Comparison of ENCODE assay signal across 13 mouse cellular contexts in the genomic region with DNA sequence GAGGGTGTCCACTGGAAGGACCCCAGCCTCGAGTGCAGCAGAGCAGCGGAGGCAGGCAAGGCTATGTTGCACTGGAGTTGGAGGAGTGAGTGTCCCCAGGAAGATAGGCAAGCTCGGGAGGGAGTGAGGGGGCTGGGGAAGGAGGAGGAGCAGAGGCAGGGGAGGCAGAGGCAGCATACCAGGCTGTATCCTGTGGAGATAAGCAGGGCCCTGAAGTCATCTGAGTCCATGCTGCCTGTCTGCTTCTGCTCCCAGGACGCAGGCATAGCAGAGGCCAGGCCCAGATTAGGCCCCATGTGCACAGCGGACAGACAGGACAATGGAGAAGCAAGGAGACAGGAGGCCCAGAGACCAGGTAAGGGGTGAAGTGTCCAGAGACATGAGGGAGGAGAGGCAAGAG. TPM values are rescaled to one million over a fixed set of nuclear protein-coding genes. Genes with fewer than 3 reads are reported as not detected.
DNase-seq lines count a peak whose midpoint lies in the region; ATAC-seq lines count a peak whose summit lies in the region.
"Had no signal": no experiment of that assay in that cellular context is flagged by ENCODE, and none has a peak within 500 bp of the region (broad histone marks: within the 10 kb centered on the region; RNA-seq: fewer than 3 reads in every experiment).

No protein-coding gene starts in this region.

- no peak overlapping the region for H3K27ac ChIP-seq in hindbrain, embryonic 13.5 days
- H3K27ac ChIP-seq in hindbrain, embryonic 10.5 days: no peak overlapping the region
- 0 out of 2 replicates have a peak overlapping the region, but pooled peaks have one; percentile 3 for H3K27ac ChIP-seq in embryonic facial prominence, embryonic 14.5 days (replicated peaks; ENCODE audit: low read depth, low read length)
- no peak overlapping the region for H3K27ac ChIP-seq in intestine, embryonic 16.5 days (ENCODE audit: low read length)
- H3K27ac ChIP-seq: neural tube, embryonic 13.5 days had no signal

- peaks cover 11% of the 10 kb centered on the region for H3K27me3 ChIP-seq in hindbrain, embryonic 13.5 days
- peaks cover 10% of the 10 kb centered on the region for H3K27me3 ChIP-seq in hindbrain, embryonic 10.5 days (ENCODE audit: insufficient read depth, poor library complexity, severe bottlenecking)
- no peaks in the 10 kb centered on the region for H3K27me3 ChIP-seq in embryonic facial prominence, embryonic 14.5 days (replicated peaks; ENCODE audit: control insufficient read depth, insufficient read depth, low read length)
- H3K27me3 ChIP-seq in intestine, embryonic 16.5 days (replicated peaks; ENCODE audit: control insufficient read depth, insufficient read depth, low read length): no peaks in the 10 kb centered on the region

- intact Hi-C loops in heart, postnatal 10 days (cut with DNase I): loop anchor here (5.0 kb wide), 1 partner anchor 272 kb away; no protein-coding TSS in a partner anchor

- H3K4me3 ChIP-seq in hindbrain, embryonic 13.5 days: no peak overlapping the region
- no peak overlapping the region for H3K4me3 ChIP-seq in hindbrain, embryonic 10.5 days
- no peak overlapping the region for H3K4me3 ChIP-seq in embryonic facial prominence, embryonic 14.5 days (ENCODE audit: low read depth, low read length)
- no peak overlapping the region for H3K4me3 ChIP-seq in intestine, embryonic 16.5 days (ENCODE audit: low read length)
- H3K4me3 ChIP-seq: neural tube, embryonic 13.5 days had no signal

- H3K9ac ChIP-seq in hindbrain, embryonic 13.5 days: peak overlapping the region; percentile 51; the same call in 1 of the 2 replicates
- H3K9ac ChIP-seq in embryonic facial prominence, embryonic 14.5 days (ENCODE audit: low read depth, low read length): 0 out of 2 replicates have a peak overlapping the region, but pooled peaks have one; percentile 20
- H3K9ac ChIP-seq in intestine, embryonic 16.5 days (ENCODE audit: low read depth, low read length): no peak overlapping the region

- no peaks in the 10 kb centered on the region; the same call in 1 of the 2 replicates for H3K4me1 ChIP-seq in hindbrain, embryonic 13.5 days (replicated peaks)
- peaks cover 16% of the 10 kb centered on the region for H3K4me1 ChIP-seq in hindbrain, embryonic 10.5 days (replicated peaks)
- H3K4me1 ChIP-seq in embryonic facial prominence, embryonic 14.5 days (ENCODE audit: control insufficient read depth, insufficient read depth, low read length): no peaks in the 10 kb centered on the region
- no peaks in the 10 kb centered on the region for H3K4me1 ChIP-seq in intestine, embryonic 16.5 days (ENCODE audit: control insufficient read depth, insufficient read depth, low read length)
- H3K4me1 ChIP-seq: neural tube, embryonic 13.5 days had no signal

- no peak for DNase-seq in hindbrain, embryonic 10.5 days (ENCODE audit: low spot score)
- DNase-seq in embryonic facial prominence, embryonic 14.5 days (ENCODE audit: low spot score): no peak
- peak; percentile 55 to 59 for DNase-seq in heart, postnatal 10 days
- no peak for DNase-seq in kidney, postnatal 36 days
- DNase-seq: adrenal gland, adult 8-10 months; right cerebral cortex, postnatal 14 days; thymus, postnatal 4 days had no signal

- no peak for ATAC-seq in hindbrain, embryonic 13.5 days (ENCODE audit: low FRiP score)
- ATAC-seq in embryonic facial prominence, embryonic 14.5 days (ENCODE audit: low read depth): no peak
- peak; percentile 27; the same call in 1 of the 2 replicates for ATAC-seq in megakaryocyte progenitor cell, adult 5-6 weeks (replicated peaks; ENCODE audit: poor library complexity)
- no peak for ATAC-seq in intestine, embryonic 16.5 days
- ATAC-seq: midbrain, embryonic 16.5 days had no signal

- H3K4me2 ChIP-seq in hindbrain, embryonic 13.5 days: no peak overlapping the region
- H3K4me2 ChIP-seq in embryonic facial prominence, embryonic 14.5 days (ENCODE audit: low read depth, low read length): no peak overlapping the region
- no peak overlapping the region for H3K4me2 ChIP-seq in intestine, embryonic 16.5 days (ENCODE audit: low read depth, low read length)
- H3K4me2 ChIP-seq: neural tube, embryonic 13.5 days had no signal

- H3K9me3 ChIP-seq in hindbrain, embryonic 13.5 days: no peaks in the 10 kb centered on the region
- H3K9me3 ChIP-seq in hindbrain, embryonic 10.5 days: no peaks in the 10 kb centered on the region
- no peaks in the 10 kb centered on the region for H3K9me3 ChIP-seq in embryonic facial prominence, embryonic 14.5 days (ENCODE audit: control insufficient read depth, low read length)
- H3K9me3 ChIP-seq in intestine, embryonic 16.5 days (ENCODE audit: control insufficient read depth, low read length): no peaks in the 10 kb centered on the region
- H3K9me3 ChIP-seq: neural tube, embryonic 13.5 days had no signal

- WGBS in hindbrain, embryonic 13.5 days: 61% methylated on average over 5 of the region's 5 CpGs
- WGBS in hindbrain, embryonic 10.5 days: 62% methylated on average over 5 of the region's 5 CpGs
- WGBS in embryonic facial prominence, embryonic 14.5 days: 68% methylated on average over 5 of the region's 5 CpGs
- 59% methylated on average over 5 of the region's 5 CpGs for WGBS in intestine, embryonic 16.5 days

- peaks cover 91% of the 10 kb centered on the region for H3K36me3 ChIP-seq in hindbrain, embryonic 13.5 days
- peaks cover 97% of the 10 kb centered on the region for H3K36me3 ChIP-seq in hindbrain, embryonic 10.5 days
- peaks cover 92% of the 10 kb centered on the region for H3K36me3 ChIP-seq in embryonic facial prominence, embryonic 14.5 days (ENCODE audit: control insufficient read depth, insufficient read depth, low read length)
- peaks cover 50% of the 10 kb centered on the region for H3K36me3 ChIP-seq in intestine, embryonic 16.5 days (ENCODE audit: control insufficient read depth, insufficient read depth, low read length)

RNA-seq across cellular contexts. Expression of a gene that starts 13.7 kb away (rescaled TPM):
- polyA plus RNA-seq in hindbrain, embryonic 13.5 days (2015; fragmentation: Nextera tagmentation; extraction: Ambion mirVana): 0.38 and 0.43 TPM in 2 replicates
- polyA plus RNA-seq in hindbrain, embryonic 10.5 days (2016; fragmentation: Nextera tagmentation; extraction: Ambion mirVana): 0.40 TPM in 1 of 2 replicates, not detected in the other
- polyA plus RNA-seq in embryonic facial prominence, embryonic 14.5 days (2014; fragmentation: Nextera tagmentation; extraction: Ambion mirVana): 0.58 and 0.72 TPM in 2 replicates
- under 1 TPM; 0.26 to 0.47 TPM for total RNA-seq in heart, postnatal 10 days (2021)
- total RNA-seq in megakaryocyte progenitor cell, adult 5-6 weeks (2015): not detected in 2 replicates
- 0.24 TPM in 1 of 2 replicates, not detected in the other for total RNA-seq in megakaryocyte progenitor cell, adult 5-6 weeks (2017)
- 0.29 and 0.39 TPM in 2 replicates for polyA plus RNA-seq in intestine, embryonic 16.5 days (2015; fragmentation: Nextera tagmentation; extraction: Ambion mirVana)

RNA-seq across cellular contexts. Expression of a gene that starts 31.3 kb away (rescaled TPM):
- polyA plus RNA-seq in hindbrain, embryonic 13.5 days (2015; fragmentation: Nextera tagmentation; extraction: Ambion mirVana): 6.4 and 7.4 TPM in 2 replicates
- 0.97 and 4.0 TPM in 2 replicates for polyA plus RNA-seq in hindbrain, embryonic 10.5 days (2016; fragmentation: Nextera tagmentation; extraction: Ambion mirVana)
- polyA plus RNA-seq in embryonic facial prominence, embryonic 14.5 days (2014; fragmentation: Nextera tagmentation; extraction: Ambion mirVana): 27.3 and 53.0 TPM in 2 replicates
- total RNA-seq in heart, postnatal 10 days (2021): 1 to 10 TPM; 2.2 to 2.8 TPM
- 0.52 TPM in 1 of 2 replicates, not detected in the other for total RNA-seq in megakaryocyte progenitor cell, adult 5-6 weeks (2015)
- total RNA-seq in megakaryocyte progenitor cell, adult 5-6 weeks (2017): not detected in 2 replicates
- 0.56 and 0.97 TPM in 2 replicates for polyA plus RNA-seq in intestine, embryonic 16.5 days (2015; fragmentation: Nextera tagmentation; extraction: Ambion mirVana)
- total RNA-seq: gastrocnemius, adult 8-10 months had no signal

Comparison
In these comparisons a context has a peak if more than half of its experiments do, and no peak if none do; other contexts are left out.
1. DNase-seq: peak in heart, postnatal 10 days (2 of 2); none in hindbrain, embryonic 10.5 days (single experiment), embryonic facial prominence, embryonic 14.5 days (single experiment) and kidney, postnatal 36 days (0 of 2).